Mouse (Mus musculus) lung, postnatal 0 days (tissue): Measurements from ENCODE around the gene Vmn2r80.

Experiments
- CTCF ChIP-seq: IDR thresholded peaks from 2 replicates; pipeline ENCODE4 v1.5.1; 2016; ENCODE audit warnings: antibody characterized with exemption, mild to moderate bottlenecking
- EP300 ChIP-seq: IDR thresholded peaks from 2 replicates; pipeline ENCODE4 v1.6.1; 2016; ENCODE audit warnings: antibody characterized with exemption, mild to moderate bottlenecking, control low read depth

GRCm38 (mm10) chr10:79151602-79152001, 3.0 kb downstream of the Vmn2r80 start:
- TF ChIP-seq CTCF (no peak), EP300 (no peak)
